Comparison of ENCODE assay signal across 21 mouse cellular contexts in the genomic region with DNA sequence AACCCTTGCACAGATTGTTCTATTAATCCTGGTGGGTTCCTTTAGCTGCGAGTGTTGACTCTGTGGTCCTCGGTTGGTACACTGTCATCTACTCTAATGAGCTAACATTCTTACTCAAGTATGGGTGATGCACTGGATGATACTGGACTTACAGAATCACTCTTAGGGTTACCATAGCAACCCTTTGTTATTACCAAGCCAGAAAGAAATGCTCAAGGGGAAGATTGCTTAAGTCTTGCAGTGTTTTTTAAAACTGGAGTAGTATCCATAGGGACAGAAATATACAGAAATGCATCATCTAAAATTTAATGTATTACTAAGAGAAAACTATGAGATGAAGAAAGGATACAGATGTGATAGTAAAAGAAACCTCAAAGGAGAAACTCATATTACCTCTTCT.
DNase-seq lines count a peak whose midpoint lies in the region; ATAC-seq and TF ChIP-seq lines count a peak whose summit lies in the region.
"Had no signal": no experiment of that assay in that cellular context is flagged by ENCODE, and none has a peak within 500 bp of the region (broad histone marks: within the 10 kb centered on the region; RNA-seq: fewer than 3 reads in every experiment).

No protein-coding gene starts in this region.

- H3K9me3 ChIP-seq in limb, embryonic 10.5 days (replicated peaks) = no peaks in the 10 kb centered on the region
- H3K9me3 ChIP-seq in midbrain, embryonic 15.5 days = no peaks in the 10 kb centered on the region
- H3K9me3 ChIP-seq: forebrain, embryonic 10.5 days; hindbrain, embryonic 13.5 days; kidney, embryonic 15.5 days; midbrain, embryonic 12.5 days had no signal

- no peak for TF ChIP-seq POLR2A in brain, embryonic 14.5 days (IDR thresholded peaks at IDR 0.05; ENCODE audit: borderline replicate concordance, extremely low read depth, insufficient read depth, insufficient read length, poor library complexity, severe bottlenecking)

- H3K36me3 ChIP-seq in limb, embryonic 10.5 days = no peaks in the 10 kb centered on the region
- H3K36me3 ChIP-seq in midbrain, embryonic 15.5 days (replicated peaks) = no peaks in the 10 kb centered on the region
- H3K36me3 ChIP-seq: forebrain, embryonic 10.5 days; hindbrain, embryonic 13.5 days; kidney, embryonic 15.5 days; midbrain, embryonic 12.5 days had no signal

- 88% methylated on average over 2 of the region's 2 CpGs for WGBS in limb, embryonic 10.5 days
- 58% methylated on average over 2 of the region's 2 CpGs for WGBS in midbrain, embryonic 15.5 days

- H3K9ac ChIP-seq in midbrain, embryonic 15.5 days = no peak overlapping the region
- H3K9ac ChIP-seq: hindbrain, embryonic 13.5 days; kidney, embryonic 15.5 days; midbrain, embryonic 12.5 days had no signal

- DNase-seq in NIH3T3 (ENCODE audit: low read depth) = peak; percentile 62
- DNase-seq in brain, embryonic 14.5 days (ENCODE audit: low read depth) = peak; percentile 29
- DNase-seq in limb, embryonic 10.5 days (ENCODE audit: low spot score) = no peak
- no peak for DNase-seq in adrenal gland, postnatal 14 days
- no peak for DNase-seq in right cerebral cortex, postnatal 25 days
- DNase-seq in right cerebral cortex, postnatal 4 days = no peak
- DNase-seq: adrenal gland, postnatal 36 days; cerebellum, adult 18-20 months; cerebellum, postnatal 25 days; gastrocnemius, postnatal 10 days; heart, adult 2 months; kidney, adult 11 months; layer of hippocampus, adult 9-11 months; thymus, adult 2 months; thymus, postnatal 4 days had no signal

- TF ChIP-seq CTCF in brain, embryonic 14.5 days (IDR thresholded peaks at IDR 0.05; ENCODE audit: borderline replicate concordance, extremely low read depth, insufficient read depth, insufficient read length) = no peak

- no peak overlapping the region for H3K4me2 ChIP-seq in midbrain, embryonic 15.5 days
- H3K4me2 ChIP-seq: hindbrain, embryonic 13.5 days; kidney, embryonic 15.5 days; midbrain, embryonic 12.5 days had no signal

- H3K27me3 ChIP-seq in limb, embryonic 10.5 days (ENCODE audit: low read depth, poor library complexity, severe bottlenecking) = no peaks in the 10 kb centered on the region
- H3K27me3 ChIP-seq in midbrain, embryonic 15.5 days (replicated peaks) = no peaks in the 10 kb centered on the region
- H3K27me3 ChIP-seq: hindbrain, embryonic 13.5 days; kidney, embryonic 15.5 days; midbrain, embryonic 12.5 days had no signal

- no peak overlapping the region for H3K4me3 ChIP-seq in limb, embryonic 10.5 days
- H3K4me3 ChIP-seq in midbrain, embryonic 15.5 days = no peak overlapping the region
- H3K4me3 ChIP-seq: forebrain, embryonic 10.5 days; heart, adult 2 months; hindbrain, embryonic 13.5 days; kidney, embryonic 15.5 days; midbrain, embryonic 12.5 days had no signal

- H3K4me1 ChIP-seq in limb, embryonic 10.5 days = peaks cover 49% of the 10 kb centered on the region
- no peaks in the 10 kb centered on the region for H3K4me1 ChIP-seq in midbrain, embryonic 15.5 days

- H3K27ac ChIP-seq in limb, embryonic 10.5 days = peak overlapping the region; percentile 31; the same call in 1 of the 2 replicates
- 0 out of 2 replicates have a peak overlapping the region, but pooled peaks have one; percentile 21 for H3K27ac ChIP-seq in midbrain, embryonic 15.5 days
- H3K27ac ChIP-seq: forebrain, embryonic 10.5 days; heart, adult 2 months; hindbrain, embryonic 13.5 days; kidney, embryonic 15.5 days; midbrain, embryonic 12.5 days had no signal

- no peak for ATAC-seq in midbrain, embryonic 15.5 days (replicated peaks)
- ATAC-seq: forebrain, embryonic 16.5 days had no signal

Comparison
In these comparisons a context has a peak if more than half of its experiments do, and no peak if none do; other contexts are left out.
1. DNase-seq: peak in NIH3T3 (single experiment) and brain, embryonic 14.5 days (single experiment); none in limb, embryonic 10.5 days (single experiment), adrenal gland, postnatal 14 days (single experiment), right cerebral cortex, postnatal 25 days (single experiment) and right cerebral cortex, postnatal 4 days (single experiment).